Mouse (Mus musculus): ENCODE data around the gene Ddx51. TPM values are rescaled to one million over a fixed set of nuclear protein-coding genes. Genes with fewer than 3 reads are reported as not detected.

Gene Ddx51
- polyA plus RNA-seq, 1 experiment from 2014 or later, result 7.7 TPM

GRCm38 (mm10) chr5:110638306-110639074 lies 14.8 kb upstream of the Ddx51 start:
- TF ChIP-seq CTCF (IDR thresholded peaks at IDR 0.05; ENCODE audit: low read depth) (no peak), EP300 (optimal IDR thresholded peaks at IDR 0.05) (no peak)
- Histone ChIP-seq H3K4me3 (ENCODE audit: low read depth, low read length) (no peak overlapping the region), H3K36me3 (ENCODE audit: control insufficient read depth, insufficient read depth, low read length) (no peaks in the 10 kb centered on the region), H3K27ac (replicated peaks) (no peak overlapping the region), H3K9ac (ENCODE audit: low read length) (no peak overlapping the region), H3K4me1 (replicated peaks; ENCODE audit: control insufficient read depth, insufficient read depth) (no peaks in the 10 kb centered on the region), H3K9me3 (ENCODE audit: control insufficient read depth, low read length) (no peaks in the 10 kb centered on the region), H3K4me2 (replicated peaks; ENCODE audit: low read depth) (no peak overlapping the region), H3K27me3 (ENCODE audit: control insufficient read depth, insufficient read depth, low read length) (no peaks in the 10 kb centered on the region)
- ATAC-seq (ENCODE audit: low FRiP score, low TSS enrichment) (no peak), DNase-seq (ENCODE audit: low spot score) (no peak)
- 69% methylated on average over 7 of the region's 7 CpGs for WGBS

- no peak overlapping the region for H3K9ac ChIP-seq (ENCODE audit: low read length)
- no peak overlapping the region for H3K4me3 ChIP-seq (ENCODE audit: low read depth, low read length)
- peak; percentile 90 for TF ChIP-seq CTCF (IDR thresholded peaks at IDR 0.05; ENCODE audit: low read depth)
- TF ChIP-seq EP300 (optimal IDR thresholded peaks at IDR 0.05), result no peak
- no peaks in the 10 kb centered on the region for H3K27me3 ChIP-seq (ENCODE audit: control insufficient read depth, insufficient read depth, low read length)
- H3K4me1 ChIP-seq (replicated peaks; ENCODE audit: control insufficient read depth, insufficient read depth), result no peaks in the 10 kb centered on the region
- no peak overlapping the region for H3K27ac ChIP-seq (replicated peaks)
- H3K4me2 ChIP-seq (replicated peaks; ENCODE audit: low read depth), result peak overlapping the region; percentile 47
- H3K36me3 ChIP-seq (ENCODE audit: control insufficient read depth, insufficient read depth, low read length), result no peaks in the 10 kb centered on the region
- no peaks in the 10 kb centered on the region for H3K9me3 ChIP-seq (ENCODE audit: control insufficient read depth, low read length)
- 22% methylated on average over 12 of the region's 12 CpGs for WGBS
- ATAC-seq (ENCODE audit: low FRiP score, low TSS enrichment), result no peak
- DNase-seq (ENCODE audit: low spot score), result peak; percentile 69
Observed at GRCm38 (mm10) chr5:110639459-110639858, 13.8 kb upstream of the Ddx51 start.

GRCm38 (mm10) chr5:110646377-110646776 lies 6.9 kb upstream of the Ddx51 start:
- no peak for DNase-seq (ENCODE audit: low spot score)
- Histone ChIP-seq H3K9ac (ENCODE audit: low read length) (no peak overlapping the region), H3K27me3 (ENCODE audit: control insufficient read depth, insufficient read depth, low read length) (no peaks in the 10 kb centered on the region), H3K36me3 (ENCODE audit: control insufficient read depth, insufficient read depth, low read length) (peaks cover 15% of the 10 kb centered on the region), H3K9me3 (ENCODE audit: control insufficient read depth, low read length) (no peaks in the 10 kb centered on the region), H3K27ac (replicated peaks) (no peak overlapping the region), H3K4me1 (replicated peaks; ENCODE audit: control insufficient read depth, insufficient read depth) (no peaks in the 10 kb centered on the region), H3K4me2 (replicated peaks; ENCODE audit: low read depth) (no peak overlapping the region), H3K4me3 (ENCODE audit: low read depth, low read length) (no peak overlapping the region)
- no peak for ATAC-seq (ENCODE audit: low FRiP score, low TSS enrichment)
- TF ChIP-seq CTCF (IDR thresholded peaks at IDR 0.05; ENCODE audit: low read depth) (no peak), EP300 (optimal IDR thresholded peaks at IDR 0.05) (no peak)

GRCm38 (mm10) chr5:110653686-110654085 lies 435 bp downstream of the Ddx51 start:
- ATAC-seq (ENCODE audit: low FRiP score, low TSS enrichment), result peak; percentile 19; the same call in 1 of the 2 replicates
- no peak for TF ChIP-seq EP300 (optimal IDR thresholded peaks at IDR 0.05)
- TF ChIP-seq CTCF (IDR thresholded peaks at IDR 0.05; ENCODE audit: low read depth), result no peak
- Histone ChIP-seq H3K9me3 (ENCODE audit: control insufficient read depth, low read length) (no peaks in the 10 kb centered on the region), H3K27ac (replicated peaks) (0 out of 2 replicates have a peak overlapping the region, but pooled peaks have one; percentile 45), H3K27me3 (ENCODE audit: control insufficient read depth, insufficient read depth, low read length) (no peaks in the 10 kb centered on the region), H3K9ac (ENCODE audit: low read length) (peak overlapping the region; percentile 92), H3K36me3 (ENCODE audit: control insufficient read depth, insufficient read depth, low read length) (peaks cover 30% of the 10 kb centered on the region), H3K4me1 (replicated peaks; ENCODE audit: control insufficient read depth, insufficient read depth) (0 out of 2 replicates have a peak, but pooled peaks cover 2% of the 10 kb centered on the region), H3K4me2 (replicated peaks; ENCODE audit: low read depth) (peak overlapping the region; percentile 98), H3K4me3 (ENCODE audit: low read depth, low read length) (peak overlapping the region; percentile 99)
- 1% methylated on average over 32 of the region's 37 CpGs for WGBS
- DNase-seq (ENCODE audit: low spot score), result no peak

DNA sequence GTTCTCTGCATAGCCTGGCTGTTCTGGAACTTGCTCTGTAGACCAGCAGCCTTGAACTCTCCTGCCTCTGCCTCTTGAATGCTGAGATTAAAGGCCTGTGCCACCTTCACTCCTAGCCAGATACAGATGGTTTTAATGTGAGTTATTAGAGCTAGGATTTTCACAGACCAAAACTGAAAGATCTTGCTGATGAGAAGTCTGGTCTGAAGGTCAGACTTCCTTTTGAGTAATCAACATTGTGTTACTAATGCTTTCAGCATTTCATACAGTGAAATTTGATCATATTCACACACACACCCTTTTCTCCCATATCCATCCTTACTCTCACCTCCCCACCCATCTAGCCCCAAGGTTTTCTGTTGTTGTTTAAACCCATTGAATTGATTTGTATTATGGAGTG lies 6.4 kb downstream of the Ddx51 start:
- Histone ChIP-seq H3K4me2 (replicated peaks; ENCODE audit: low read depth) (no peak overlapping the region), H3K4me1 (replicated peaks; ENCODE audit: control insufficient read depth, insufficient read depth) (no peaks in the 10 kb centered on the region), H3K36me3 (ENCODE audit: control insufficient read depth, insufficient read depth, low read length) (peaks cover 35% of the 10 kb centered on the region), H3K27ac (replicated peaks) (no peak overlapping the region), H3K4me3 (ENCODE audit: low read depth, low read length) (no peak overlapping the region), H3K27me3 (ENCODE audit: control insufficient read depth, insufficient read depth, low read length) (no peaks in the 10 kb centered on the region), H3K9me3 (ENCODE audit: control insufficient read depth, low read length) (no peaks in the 10 kb centered on the region), H3K9ac (ENCODE audit: low read length) (no peak overlapping the region)
- DNase-seq (ENCODE audit: low spot score) (no peak), ATAC-seq (ENCODE audit: low FRiP score, low TSS enrichment) (no peak)
- no peak for TF ChIP-seq EP300 (optimal IDR thresholded peaks at IDR 0.05)
- no peak for TF ChIP-seq CTCF (IDR thresholded peaks at IDR 0.05; ENCODE audit: low read depth)

DNA sequence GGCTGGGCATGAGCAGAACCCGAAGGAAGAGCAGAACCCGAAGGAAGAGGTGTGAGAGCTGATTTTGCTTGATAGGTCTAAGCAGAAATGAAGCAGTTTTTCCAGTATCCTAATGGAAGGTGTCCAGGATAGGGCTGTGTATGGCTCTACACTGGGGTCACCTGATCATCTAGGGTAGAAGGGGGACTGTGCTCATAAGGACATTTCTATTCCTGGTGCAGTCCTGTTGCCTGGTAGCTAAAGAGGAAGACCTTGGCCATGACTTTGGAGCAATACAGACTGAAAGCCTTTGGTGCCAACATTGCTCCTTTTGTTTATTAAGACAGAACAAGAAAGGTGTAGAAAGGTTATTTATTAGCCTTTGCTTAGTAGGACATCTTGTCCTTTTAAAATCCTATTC lies 10.8 kb downstream of the Ddx51 start:
- ATAC-seq (ENCODE audit: low FRiP score, low TSS enrichment), result no peak

More for the DNA sequence above, 10.8 kb downstream of the Ddx51 start:
- Histone ChIP-seq H3K4me3 (ENCODE audit: low read depth, low read length) (no peak overlapping the region), H3K4me1 (replicated peaks; ENCODE audit: control insufficient read depth, insufficient read depth) (no peaks in the 10 kb centered on the region), H3K4me2 (replicated peaks; ENCODE audit: low read depth) (no peak overlapping the region), H3K36me3 (ENCODE audit: control insufficient read depth, insufficient read depth, low read length) (peaks cover 39% of the 10 kb centered on the region), H3K9me3 (ENCODE audit: control insufficient read depth, low read length) (no peaks in the 10 kb centered on the region), H3K9ac (ENCODE audit: low read length) (no peak overlapping the region), H3K27ac (replicated peaks) (no peak overlapping the region), H3K27me3 (ENCODE audit: control insufficient read depth, insufficient read depth, low read length) (no peaks in the 10 kb centered on the region)
- TF ChIP-seq CTCF (IDR thresholded peaks at IDR 0.05; ENCODE audit: low read depth), result no peak
- no peak for TF ChIP-seq EP300 (optimal IDR thresholded peaks at IDR 0.05)
- 90% methylated on average over 2 of the region's 2 CpGs for WGBS
- DNase-seq (ENCODE audit: low spot score), result no peak

All from stomach, postnatal 0 days (tissue).